Mouse (Mus musculus) midbrain, embryonic 16.5 days (tissue): ENCODE results near the gene Hmgn1. TPM values are rescaled to one million over a fixed set of nuclear protein-coding genes. Genes with fewer than 3 reads are reported as not detected.
A peak's percentile ranks its signal among the peaks of the same experiment; 100 is the strongest.
"Not testable (repeated sequence)": the region's sequence is repeated elsewhere in the genome, so short reads cannot be mapped to it uniquely, and the experiment has no call there.

Experiments used
- ATAC-seq: fragments of 200-750 bp; cut with Nextera tagmentation; 2 replicates; pipeline ENCODE4 v1.8.0; 2017; ENCODE audit warnings: moderate TSS enrichment
- H3K27ac ChIP-seq: fragments of 300-500 bp; sonication (generic); 2 replicates; pipeline ENCODE4 v1.5.1; 2014; ENCODE audit warnings: mild to moderate bottlenecking, low read length, mixed read lengths
- H3K27me3 ChIP-seq: fragments of 300-500 bp; sonication (generic); 2 replicates; pipeline ENCODE4 v1.6.1; 2014; ENCODE audit warnings: low read depth, low read length, mixed read lengths; ENCODE audit not compliant: control insufficient read depth, insufficient read depth
- H3K36me3 ChIP-seq: fragments of 300-500 bp; sonication (generic); 2 replicates; pipeline ENCODE4 v1.6.1; 2014; ENCODE audit warnings: mild to moderate bottlenecking, low read length, moderate library complexity, mixed read lengths; ENCODE audit not compliant: control insufficient read depth, insufficient read depth
- H3K4me1 ChIP-seq: fragments of 300-500 bp; sonication (generic); 2 replicates; pipeline ENCODE4 v1.6.1; 2014; ENCODE audit warnings: mild to moderate bottlenecking, low read length, mixed read lengths; ENCODE audit not compliant: control insufficient read depth, insufficient read depth
- H3K4me2 ChIP-seq: fragments of 300-500 bp; sonication (generic); 2 replicates; pipeline ENCODE4 v1.6.1; 2014; ENCODE audit warnings: mild to moderate bottlenecking, low read length, mixed read lengths
- H3K4me3 ChIP-seq: fragments of 300-500 bp; sonication (generic); 2 replicates; pipeline ENCODE4 v1.5.1; 2014; ENCODE audit warnings: low read depth, mild to moderate bottlenecking, low read length, moderate library complexity, mixed read lengths
- H3K9ac ChIP-seq: fragments of 300-500 bp; sonication (generic); 2 replicates; pipeline ENCODE4 v1.6.1; 2014; ENCODE audit warnings: low read depth, low read length, mixed read lengths
- H3K9me3 ChIP-seq: fragments of 300-500 bp; sonication (generic); replicated peaks from 2 replicates; pipeline ENCODE4 v1.6.1; 2014; ENCODE audit warnings: mild to moderate bottlenecking, low read length, mixed read lengths; ENCODE audit not compliant: control insufficient read depth, poor library complexity, severe bottlenecking
- WGBS: fragments of 180-500 bp; shearing (Covaris S2); extraction: QIAGEN DNeasy Blood & Tissue Kit; methylation state at CpG from one replicate; pipeline ENCODE4 v1.1.7; 2014; 5-methylcytosine and 5-hydroxymethylcytosine counted together
- polyA plus RNA-seq: library from polyadenylated mRNA; unstranded; fragments of >200 nt; fragmentation: Nextera tagmentation; extraction: Ambion mirVana; gene quantifications from 2 replicates; pipeline ENCODE4 v1.2.1, GENCODE M21; 2015

The Hmgn1 gene
- polyA plus RNA-seq, 1 experiment from 2014 or later: 304 TPM

GRCm38 (mm10) chr16:96145814-96146213, 18.3 kb upstream of the Hmgn1 start:
- 1% methylated on average over 5 of the region's 5 CpGs for WGBS
- ATAC-seq: no peak; the same call in 1 of the 2 replicates
- peak overlapping the region; percentile 79 for H3K27ac ChIP-seq

GRCm38 (mm10) chr16:96145110-96145800, 17.7 kb upstream of the Hmgn1 start, which contains the start of gene Wrb:
Gene Wrb, plus strand, starts transcription at chr16:96145407.
- Histone ChIP-seq H3K27ac (peak within 1 kb of the TSS; percentile 79), H3K9me3 (no peaks in the 10 kb centered on the region), H3K36me3 (no peaks in the 10 kb centered on the region), H3K9ac (peak within 1 kb of the TSS; percentile 86), H3K4me1 (peaks cover 17% of the 10 kb centered on the region), H3K27me3 (no peaks in the 10 kb centered on the region), H3K4me3 (peak within 1 kb of the TSS; percentile 91), H3K4me2 (peak within 1 kb of the TSS; percentile 87)
- ATAC-seq: peak; percentile 98
- under 1% methylated on average over 68 of the region's 68 CpGs for WGBS

More at GRCm38 (mm10) chr16:96145814-96146213, 18.3 kb upstream of the Hmgn1 start:
- H3K36me3 ChIP-seq: no peaks in the 10 kb centered on the region
- no peaks in the 10 kb centered on the region for H3K9me3 ChIP-seq
- peak overlapping the region; percentile 87 for H3K4me2 ChIP-seq
- H3K4me1 ChIP-seq: peaks cover 17% of the 10 kb centered on the region
- no peaks in the 10 kb centered on the region for H3K27me3 ChIP-seq
- peak overlapping the region; percentile 86 for H3K9ac ChIP-seq
- H3K4me3 ChIP-seq: peak overlapping the region; percentile 91

DNA sequence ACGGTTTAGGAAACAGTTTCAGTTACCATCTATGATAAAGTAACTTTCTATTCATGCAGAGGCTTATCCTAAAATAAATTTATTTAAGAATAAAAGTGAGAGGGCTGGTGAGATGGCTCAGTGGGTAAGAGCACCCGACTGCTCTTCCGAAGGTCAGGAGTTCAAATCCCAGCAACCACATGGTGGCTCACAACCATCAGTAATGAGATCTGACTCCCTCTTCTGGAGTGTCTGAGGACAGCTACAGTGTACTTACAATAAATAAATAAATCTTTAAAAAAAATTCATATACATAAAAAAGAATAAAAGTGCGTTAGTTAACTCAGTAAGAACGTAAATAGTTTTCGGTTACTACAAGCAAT, 17.2 kb upstream of the Hmgn1 start:
- H3K27me3 ChIP-seq, H3K9me3 ChIP-seq, H3K36me3 ChIP-seq, H3K27ac ChIP-seq, H3K9ac ChIP-seq: not testable (repeated sequence)
- ATAC-seq: peak; percentile 33
- Histone ChIP-seq H3K4me1 (peaks cover 17% of the 10 kb centered on the region), H3K4me2 (peak overlapping the region; percentile 22; the same call in 1 of the 2 replicates), H3K4me3 (peak overlapping the region; percentile 91)
- WGBS: 30% methylated on average over 6 of the region's 6 CpGs

GRCm38 (mm10) chr16:96128466-96128865, 937 bp upstream of the Hmgn1 start:
- H3K9me3 ChIP-seq: no peaks in the 10 kb centered on the region
- H3K4me1 ChIP-seq: peaks cover 27% of the 10 kb centered on the region
- peak overlapping the region; percentile 73 for H3K4me2 ChIP-seq
- H3K36me3 ChIP-seq: peaks cover 15% of the 10 kb centered on the region
- H3K4me3 ChIP-seq: peak overlapping the region; percentile 69
- under 1% methylated on average over 9 of the region's 9 CpGs for WGBS
- peak overlapping the region; percentile 84 for H3K9ac ChIP-seq
- ATAC-seq: no peak
- H3K27ac ChIP-seq: peak overlapping the region; percentile 99
- H3K27me3 ChIP-seq: no peaks in the 10 kb centered on the region

GRCm38 (mm10) chr16:96127288-96127656, 257 bp downstream of the Hmgn1 start:
- WGBS: under 1% methylated on average over 38 of the region's 52 CpGs

GRCm38 (mm10) chr16:96126684-96127171, 801 bp downstream of the Hmgn1 start:
- H3K27me3 ChIP-seq: no peaks in the 10 kb centered on the region
- peak overlapping the region; percentile 99 for H3K27ac ChIP-seq
- H3K9ac ChIP-seq: peak overlapping the region; percentile 84
- 5% methylated on average over 19 of the region's 19 CpGs for WGBS
- peaks cover 27% of the 10 kb centered on the region for H3K4me1 ChIP-seq
- H3K9me3 ChIP-seq: no peaks in the 10 kb centered on the region
- H3K4me3 ChIP-seq: peak overlapping the region; percentile 69
- H3K4me2 ChIP-seq: peak overlapping the region; percentile 93
- ATAC-seq: no peak
- H3K36me3 ChIP-seq: peaks cover 20% of the 10 kb centered on the region

More at GRCm38 (mm10) chr16:96127288-96127656, 257 bp downstream of the Hmgn1 start:
- Histone ChIP-seq H3K4me3 (peak overlapping the region; percentile 69), H3K27me3 (no peaks in the 10 kb centered on the region), H3K4me1 (peaks cover 27% of the 10 kb centered on the region), H3K9ac (peak overlapping the region; percentile 84), H3K4me2 (peak overlapping the region; percentile 93), H3K9me3 (no peaks in the 10 kb centered on the region), H3K36me3 (peaks cover 20% of the 10 kb centered on the region), H3K27ac (peak overlapping the region; percentile 99)
- peak; percentile 79 for ATAC-seq

GRCm38 (mm10) chr16:96120022-96120623, 7.4 kb downstream of the Hmgn1 start:
- WGBS: 71% methylated on average over 4 of the region's 4 CpGs
- Histone ChIP-seq H3K27ac (no peak overlapping the region), H3K9me3 (no peaks in the 10 kb centered on the region), H3K4me1 (peaks cover 5% of the 10 kb centered on the region), H3K27me3 (no peaks in the 10 kb centered on the region), H3K36me3 (peaks cover 32% of the 10 kb centered on the region), H3K4me3 (no peak overlapping the region), H3K9ac (no peak overlapping the region), H3K4me2 (no peak overlapping the region)
- ATAC-seq: no peak

DNA sequence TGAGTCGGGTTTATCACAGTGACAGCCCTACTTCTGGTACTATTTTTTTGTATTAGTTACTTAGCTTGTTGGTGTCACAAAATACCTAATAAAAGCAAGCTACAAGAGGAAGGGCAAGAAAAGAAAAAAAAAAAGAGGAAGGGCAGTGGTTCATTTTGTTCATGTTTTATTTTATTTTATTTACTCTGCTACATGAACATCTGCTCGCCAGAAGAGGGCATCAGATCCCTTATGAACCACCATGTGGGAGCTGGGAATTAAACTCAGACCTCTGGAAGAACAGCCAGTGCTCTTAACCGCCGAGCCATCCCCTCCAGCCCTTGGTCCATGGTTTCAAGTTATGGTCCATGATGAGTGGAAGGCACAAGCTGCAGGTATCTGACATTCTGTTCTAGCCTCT, 12.8 kb downstream of the Hmgn1 start:
- H3K9me3 ChIP-seq: no peaks in the 10 kb centered on the region
- ATAC-seq: no peak

DNA sequence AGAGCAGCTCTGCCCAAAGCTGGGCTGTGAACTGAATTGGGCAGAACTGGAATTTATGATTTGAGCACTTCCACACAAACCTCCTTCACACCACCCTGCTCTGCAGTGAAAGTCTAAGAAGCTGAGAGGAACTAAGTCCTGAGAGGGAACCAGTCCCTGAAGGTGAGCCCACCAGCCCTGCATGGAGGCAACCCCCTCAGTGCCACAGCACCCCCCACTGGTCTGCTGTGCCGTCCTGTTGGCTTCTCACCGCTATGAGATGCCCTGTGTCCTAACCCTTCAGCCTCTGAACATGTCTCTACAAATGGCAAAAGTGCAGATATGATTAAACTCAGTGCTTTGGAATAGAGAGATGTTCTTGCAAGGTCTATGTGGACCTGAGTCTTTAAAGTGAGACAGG, 14.8 kb downstream of the Hmgn1 start:
- 50% methylated on average over 2 of the region's 2 CpGs for WGBS
- H3K27me3 ChIP-seq: no peaks in the 10 kb centered on the region
- H3K9me3 ChIP-seq: no peaks in the 10 kb centered on the region
- no peak overlapping the region for H3K4me3 ChIP-seq
- no peak overlapping the region for H3K9ac ChIP-seq
- no peaks in the 10 kb centered on the region for H3K36me3 ChIP-seq
- no peaks in the 10 kb centered on the region for H3K4me1 ChIP-seq
- no peak for ATAC-seq
- no peak overlapping the region for H3K4me2 ChIP-seq
- no peak overlapping the region for H3K27ac ChIP-seq

More for the DNA sequence above, 12.8 kb downstream of the Hmgn1 start:
- Histone ChIP-seq H3K9ac (no peak overlapping the region), H3K27ac (no peak overlapping the region), H3K36me3 (no peaks in the 10 kb centered on the region), H3K4me2 (no peak overlapping the region), H3K4me3 (no peak overlapping the region), H3K4me1 (no peaks in the 10 kb centered on the region), H3K27me3 (no peaks in the 10 kb centered on the region)
- 48% methylated on average over 4 of the region's 4 CpGs for WGBS
